Mouse (Mus musculus): ENCODE results near the gene En2. TPM values are rescaled to one million over a fixed set of nuclear protein-coding genes. Genes with fewer than 3 reads are reported as not detected.

Gene En2
- total RNA-seq, 1 experiment from 2014 or later, result not detected

GRCm38 (mm10) chr5:28210591-28211550 is 45.4 kb downstream of the En2 start:
- no peak for ATAC-seq (replicated peaks; ENCODE audit: insufficient number of reproducible peaks, low FRiP score, low TSS enrichment, poor library complexity, severe bottlenecking)

GRCm38 (mm10) chr5:28211651-28212310 is 46.3 kb downstream of the En2 start:
- no peak for ATAC-seq (replicated peaks; ENCODE audit: insufficient number of reproducible peaks, low FRiP score, low TSS enrichment, poor library complexity, severe bottlenecking)

GRCm38 (mm10) chr5:28213441-28213840 is 47.9 kb downstream of the En2 start:
- ATAC-seq (replicated peaks; ENCODE audit: insufficient number of reproducible peaks, low FRiP score, low TSS enrichment, poor library complexity, severe bottlenecking), result no peak

- no peak for ATAC-seq (replicated peaks; ENCODE audit: insufficient number of reproducible peaks, low FRiP score, low TSS enrichment, poor library complexity, severe bottlenecking)
These were observed 54.1 kb downstream of the En2 start for GRCm38 (mm10) chr5:28219596-28219995.

Other genes starting within 250 kb of the En2 start
- 80.0 to 111 TPM (median 92.3 TPM) in 3 replicates for gene Insig1, start 94.3 kb upstream of the En2 start, total RNA-seq (2017)
- not detected in 3 replicates for gene Cnpy1, start 80.1 kb downstream of the En2 start, total RNA-seq (2017)
- gene Rbm33, start 151.4 kb downstream of the En2 start, total RNA-seq (2017), result 60.8 to 96.3 TPM (median 77.3 TPM) in 3 replicates